Mouse (Mus musculus): ENCODE data around the gene Itk. TPM values are rescaled to one million over a fixed set of nuclear protein-coding genes. Genes with fewer than 3 reads are reported as not detected.

The Itk gene
- polyA plus RNA-seq, 1 experiment = 125 TPM

GRCm38 (mm10) chr11:46306776-46307175 lies 82.5 kb downstream of the Itk start:
- H3K4me1 ChIP-seq (replicated peaks; ENCODE audit: control insufficient read depth, insufficient read depth, low read length) = peaks cover 66% of the 10 kb centered on the region
- DNase-seq = peak; percentile 27
- H3K36me3 ChIP-seq (ENCODE audit: control insufficient read depth, insufficient read depth, low read length) = no peaks in the 10 kb centered on the region

GRCm38 (mm10) chr11:46305881-46306520 lies 83.3 kb downstream of the Itk start:
- no peak for TF ChIP-seq POLR2A (IDR thresholded peaks at IDR 0.05; ENCODE audit: control insufficient read depth, extremely low read depth, insufficient read depth, low read length, poor library complexity)
- TF ChIP-seq CTCF (IDR thresholded peaks at IDR 0.05; ENCODE audit: borderline replicate concordance, control insufficient read depth, extremely low read depth, insufficient read depth, low read length, poor library complexity) = no peak
- H3K27me3 ChIP-seq (ENCODE audit: control insufficient read depth, insufficient read depth, low read length) = no peaks in the 10 kb centered on the region
- no peak overlapping the region for H3K4me3 ChIP-seq (ENCODE audit: control insufficient read depth, insufficient read depth, low read length)
- WGBS = 39% methylated on average over 9 of the region's 9 CpGs
- no peaks in the 10 kb centered on the region for H3K36me3 ChIP-seq (ENCODE audit: control insufficient read depth, insufficient read depth, low read length)
- H3K27ac ChIP-seq (ENCODE audit: control insufficient read depth, insufficient read depth, low read length) = peak overlapping the region; percentile 90
- no peak for DNase-seq
- H3K4me1 ChIP-seq (replicated peaks; ENCODE audit: control insufficient read depth, insufficient read depth, low read length) = peaks cover 71% of the 10 kb centered on the region

More at GRCm38 (mm10) chr11:46306776-46307175, 82.5 kb downstream of the Itk start:
- Histone ChIP-seq H3K27me3 (ENCODE audit: control insufficient read depth, insufficient read depth, low read length) (no peaks in the 10 kb centered on the region), H3K4me3 (ENCODE audit: control insufficient read depth, insufficient read depth, low read length) (no peak overlapping the region), H3K27ac (ENCODE audit: control insufficient read depth, insufficient read depth, low read length) (peak overlapping the region; percentile 55; the same call in 1 of the 2 replicates)
- 41% methylated on average over 7 of the region's 7 CpGs for WGBS
- TF ChIP-seq POLR2A (IDR thresholded peaks at IDR 0.05; ENCODE audit: control insufficient read depth, extremely low read depth, insufficient read depth, low read length, poor library complexity) (no peak), CTCF (IDR thresholded peaks at IDR 0.05; ENCODE audit: borderline replicate concordance, control insufficient read depth, extremely low read depth, insufficient read depth, low read length, poor library complexity) (no peak)

- peak; percentile 60 for DNase-seq
- H3K4me1 ChIP-seq (replicated peaks; ENCODE audit: control insufficient read depth, insufficient read depth, low read length) = peaks cover 73% of the 10 kb centered on the region
These were observed 84.2 kb downstream of the Itk start for GRCm38 (mm10) chr11:46304864-46305710.

GRCm38 (mm10) chr11:46304093-46304492 lies 85.2 kb downstream of the Itk start:
- Histone ChIP-seq H3K36me3 (ENCODE audit: control insufficient read depth, insufficient read depth, low read length) (no peaks in the 10 kb centered on the region), H3K4me1 (replicated peaks; ENCODE audit: control insufficient read depth, insufficient read depth, low read length) (peaks cover 69% of the 10 kb centered on the region), H3K27me3 (ENCODE audit: control insufficient read depth, insufficient read depth, low read length) (no peaks in the 10 kb centered on the region), H3K4me3 (ENCODE audit: control insufficient read depth, insufficient read depth, low read length) (no peak overlapping the region), H3K27ac (ENCODE audit: control insufficient read depth, insufficient read depth, low read length) (peak overlapping the region; percentile 28)
- DNase-seq = no peak
- WGBS = 38% methylated on average over 10 of the region's 10 CpGs
- TF ChIP-seq CTCF (IDR thresholded peaks at IDR 0.05; ENCODE audit: borderline replicate concordance, control insufficient read depth, extremely low read depth, insufficient read depth, low read length, poor library complexity) = no peak

More at GRCm38 (mm10) chr11:46304864-46305710, 84.2 kb downstream of the Itk start:
- TF ChIP-seq POLR2A (IDR thresholded peaks at IDR 0.05; ENCODE audit: control insufficient read depth, extremely low read depth, insufficient read depth, low read length, poor library complexity) = no peak
- TF ChIP-seq CTCF (IDR thresholded peaks at IDR 0.05; ENCODE audit: borderline replicate concordance, control insufficient read depth, extremely low read depth, insufficient read depth, low read length, poor library complexity) = no peak
- WGBS = 35% methylated on average over 9 of the region's 9 CpGs
- no peaks in the 10 kb centered on the region for H3K27me3 ChIP-seq (ENCODE audit: control insufficient read depth, insufficient read depth, low read length)
- no peaks in the 10 kb centered on the region for H3K36me3 ChIP-seq (ENCODE audit: control insufficient read depth, insufficient read depth, low read length)
- H3K4me3 ChIP-seq (ENCODE audit: control insufficient read depth, insufficient read depth, low read length) = no peak overlapping the region
- peak overlapping the region; percentile 90 for H3K27ac ChIP-seq (ENCODE audit: control insufficient read depth, insufficient read depth, low read length)

GRCm38 (mm10) chr11:46302471-46302870 lies 86.8 kb downstream of the Itk start:
- Histone ChIP-seq H3K4me3 (ENCODE audit: control insufficient read depth, insufficient read depth, low read length) (no peak overlapping the region), H3K27me3 (ENCODE audit: control insufficient read depth, insufficient read depth, low read length) (no peaks in the 10 kb centered on the region), H3K36me3 (ENCODE audit: control insufficient read depth, insufficient read depth, low read length) (peaks cover 4% of the 10 kb centered on the region; the same call in 1 of the 2 replicates), H3K4me1 (replicated peaks; ENCODE audit: control insufficient read depth, insufficient read depth, low read length) (peaks cover 56% of the 10 kb centered on the region), H3K27ac (ENCODE audit: control insufficient read depth, insufficient read depth, low read length) (no peak overlapping the region)
- 95% methylated on average over 9 of the region's 9 CpGs for WGBS
- DNase-seq = no peak
- TF ChIP-seq POLR2A (IDR thresholded peaks at IDR 0.05; ENCODE audit: control insufficient read depth, extremely low read depth, insufficient read depth, low read length, poor library complexity) (no peak), CTCF (IDR thresholded peaks at IDR 0.05; ENCODE audit: borderline replicate concordance, control insufficient read depth, extremely low read depth, insufficient read depth, low read length, poor library complexity) (no peak)

- H3K4me1 ChIP-seq (replicated peaks; ENCODE audit: control insufficient read depth, insufficient read depth, low read length) = peaks cover 52% of the 10 kb centered on the region
- no peak for DNase-seq
- H3K27ac ChIP-seq (ENCODE audit: control insufficient read depth, insufficient read depth, low read length) = no peak overlapping the region
- TF ChIP-seq CTCF (IDR thresholded peaks at IDR 0.05; ENCODE audit: borderline replicate concordance, control insufficient read depth, extremely low read depth, insufficient read depth, low read length, poor library complexity) = no peak
- TF ChIP-seq POLR2A (IDR thresholded peaks at IDR 0.05; ENCODE audit: control insufficient read depth, extremely low read depth, insufficient read depth, low read length, poor library complexity) = no peak
- no peak overlapping the region for H3K4me3 ChIP-seq (ENCODE audit: control insufficient read depth, insufficient read depth, low read length)
- H3K36me3 ChIP-seq (ENCODE audit: control insufficient read depth, insufficient read depth, low read length) = peaks cover 4% of the 10 kb centered on the region; the same call in 1 of the 2 replicates
- WGBS = 89% methylated on average over 23 of the region's 23 CpGs
- H3K27me3 ChIP-seq (ENCODE audit: control insufficient read depth, insufficient read depth, low read length) = no peaks in the 10 kb centered on the region
These were observed 87.6 kb downstream of the Itk start for GRCm38 (mm10) chr11:46301579-46302248.

Measured in thymus, adult 2 months (tissue).